Mouse (Mus musculus) central nervous system, embryonic 18 days (tissue): ENCODE measurements around the gene Pls3. TPM values are rescaled to one million over a fixed set of nuclear protein-coding genes. Genes with fewer than 3 reads are reported as not detected.

Source experiments
- polyA plus RNA-seq: library from polyadenylated mRNA; depleted of rRNA; stranded (reverse); fragments of >200 nt; gene quantifications from 2 replicates; pipeline ENCODE4 v1.2.3, GENCODE M21; 2012; rRNA removed

Gene Pls3
- polyA plus RNA-seq = 31.2 and 33.0 TPM in 2 replicates

GRCm38 (mm10) chrX:75874332-75875291, at the start of gene Pls3:
Pls3 (minus strand) TSS chrX:75875182.

